Mouse (Mus musculus) adrenal gland, postnatal 36 days (tissue): ENCODE results near the gene Acoxl. TPM values are rescaled to one million over a fixed set of nuclear protein-coding genes. Genes with fewer than 3 reads are reported as not detected.
"Not testable (repeated sequence)": the region's sequence is repeated elsewhere in the genome, so short reads cannot be mapped to it uniquely, and the experiment has no call there.

Source experiments
- DNase-seq, 2 experiments: peaks; one replicate each; pipeline ENCODE4 v3.0.0; 2021; ENCODE audit warnings: mixed read lengths in 1 of 2
- total RNA-seq, 2 experiments: library from RNA; stranded (reverse); gene quantifications; 2 replicates each; pipeline ENCODE4 v1.2.3; 2021

Gene Acoxl
- total RNA-seq, 2 experiments from 2014 or later = 0.20 to 1.7 TPM

DNA sequence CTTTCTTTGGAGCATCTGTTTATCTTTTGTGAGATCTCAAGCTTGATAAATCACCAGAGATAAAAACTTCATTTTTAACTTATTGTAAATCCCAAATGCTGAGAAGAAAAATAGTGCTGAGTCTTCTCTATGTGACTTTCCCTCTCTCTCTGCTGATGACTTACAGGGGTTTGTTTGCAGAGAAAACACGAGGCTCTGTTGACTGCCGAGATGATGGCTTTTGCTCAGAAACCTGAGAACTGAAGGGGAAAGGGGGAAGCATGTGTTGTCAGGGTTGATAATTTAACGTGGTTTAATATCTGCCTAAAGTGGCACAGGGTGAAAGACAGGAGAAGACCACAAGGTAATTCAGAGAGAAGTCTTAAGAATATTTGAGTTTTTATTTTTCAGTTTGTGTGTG, 245.2 kb downstream of the Acoxl start:
- DNase-seq = no peak

DNA sequence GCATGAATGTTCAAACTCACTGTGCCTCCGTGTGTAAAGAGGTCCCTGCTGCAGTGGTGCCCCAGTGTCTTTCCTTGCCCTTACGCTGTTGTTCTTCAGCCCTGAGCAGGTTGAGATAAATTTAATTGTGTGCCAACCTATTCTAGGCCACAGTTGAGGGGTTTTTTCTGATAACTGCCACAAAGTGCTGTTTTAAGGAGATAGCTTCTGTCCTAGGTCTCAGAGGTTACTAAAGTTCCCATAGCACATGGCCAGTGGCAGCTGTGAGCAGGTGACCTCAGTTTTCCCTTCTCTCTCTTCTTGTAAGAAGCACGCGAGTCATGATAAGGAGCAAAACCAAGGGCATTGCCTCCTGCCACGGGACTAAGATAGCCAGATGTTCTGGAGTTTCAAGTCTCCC, 245.9 kb downstream of the Acoxl start:
- DNase-seq = no peak

DNA sequence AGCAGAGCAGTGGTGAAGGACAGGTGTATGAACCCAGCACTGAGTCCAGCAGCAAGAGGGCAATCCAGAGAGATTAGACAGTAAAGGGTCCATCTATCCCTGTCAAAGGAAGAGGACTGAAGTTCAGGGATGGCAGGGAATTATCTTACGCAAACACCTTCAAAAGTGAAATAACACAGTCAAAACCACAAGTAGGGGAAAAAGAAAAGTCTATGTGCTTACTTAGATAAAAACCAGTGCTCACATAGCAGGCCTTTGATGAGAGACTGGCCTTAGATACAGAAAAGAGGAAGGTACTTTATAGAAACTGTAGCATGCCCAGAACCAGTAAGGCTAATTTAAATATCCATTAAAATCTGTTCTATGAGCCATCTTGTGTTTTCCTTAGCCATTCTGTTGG, 246.8 kb downstream of the Acoxl start:
- no peak for DNase-seq

DNA sequence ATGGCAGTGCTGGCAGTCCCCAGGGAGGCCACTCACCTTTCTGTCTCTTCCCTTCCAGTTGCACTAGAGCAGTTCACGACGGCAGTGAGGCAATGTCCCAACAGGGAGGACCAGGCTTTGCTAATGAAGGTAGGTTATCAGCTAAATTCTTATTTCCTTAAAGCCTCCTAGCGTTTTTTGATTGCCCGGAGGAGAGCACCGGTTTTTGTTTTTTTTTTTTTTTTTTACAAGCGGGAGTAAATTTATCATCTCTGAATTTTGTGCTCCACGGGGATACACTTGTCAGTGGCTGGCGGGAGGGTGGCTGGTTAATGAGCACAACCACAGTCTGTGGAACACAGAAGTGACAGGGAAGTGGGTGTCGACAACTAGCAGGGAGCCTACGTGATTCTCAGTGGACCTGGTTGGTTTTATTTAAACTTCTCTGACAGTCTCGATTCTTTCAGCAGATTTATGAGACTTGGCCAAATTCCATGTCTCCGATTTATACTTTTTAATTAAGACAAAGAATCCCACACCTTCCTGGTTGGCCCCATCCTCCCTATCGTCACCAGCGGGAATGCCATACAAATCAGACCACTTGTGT, 247.7 kb downstream of the Acoxl start:
- DNase-seq = no peak

DNA sequence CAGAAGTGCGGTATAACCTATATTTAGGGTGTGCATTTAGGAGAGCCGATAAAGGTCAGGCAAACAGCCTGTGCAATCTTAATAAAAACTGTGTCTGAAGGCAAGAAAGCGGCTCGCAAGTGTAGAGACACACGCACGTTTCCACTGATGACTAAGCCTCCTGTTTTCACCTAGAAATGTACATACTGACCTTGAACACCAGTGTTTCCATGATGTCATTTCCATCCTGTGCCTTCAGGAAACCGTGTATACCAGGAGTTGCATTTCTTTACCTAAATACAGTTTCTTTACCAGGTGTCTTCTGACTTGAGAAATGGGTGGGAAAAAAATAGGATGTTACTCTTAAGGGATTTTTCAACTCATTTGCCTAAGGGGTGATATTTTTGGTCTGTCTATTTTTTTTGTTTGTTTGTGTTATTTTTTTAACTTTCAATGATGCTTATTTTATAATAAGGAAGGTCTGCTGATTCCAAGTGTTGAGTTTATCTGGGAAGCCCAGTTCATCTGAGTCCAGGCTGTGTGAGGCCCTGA, 248.4 kb downstream of the Acoxl start:
- DNase-seq = no peak

DNA sequence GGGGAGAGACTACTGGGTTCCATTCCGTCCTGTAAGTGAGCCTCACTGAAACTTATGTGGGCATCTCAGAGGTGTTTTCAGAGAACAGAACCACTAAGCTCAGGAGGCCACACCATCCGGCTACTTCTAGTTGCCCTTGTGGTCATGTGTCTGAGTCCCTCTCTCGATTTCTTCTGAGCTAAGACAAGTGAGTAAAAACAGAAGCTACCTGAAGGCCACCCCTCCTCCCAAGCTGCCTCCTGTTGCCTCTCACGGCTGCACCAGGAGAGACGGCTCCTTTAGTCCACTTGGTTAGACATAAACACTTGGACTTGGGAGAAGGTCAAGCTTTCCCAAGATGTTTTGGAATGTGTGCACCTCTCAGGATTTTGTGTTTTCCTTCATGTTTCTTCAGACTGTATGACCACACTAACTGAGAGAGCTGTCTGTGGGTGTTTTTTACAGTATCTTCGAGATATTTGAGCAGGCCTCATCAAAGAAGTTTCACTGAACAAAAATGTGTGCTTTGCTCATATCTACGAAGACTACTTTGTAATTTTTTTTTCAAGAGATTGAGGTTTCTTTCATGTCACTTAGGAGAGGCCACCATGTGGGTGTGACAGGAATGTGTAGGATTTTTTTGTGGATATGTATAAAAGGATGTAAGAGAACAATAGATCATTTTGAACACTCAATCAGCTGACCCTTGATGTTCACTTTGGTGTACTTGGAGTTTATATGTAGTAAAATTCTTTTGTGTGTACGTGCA, 249.3 kb downstream of the Acoxl start:
- no peak for DNase-seq

DNA sequence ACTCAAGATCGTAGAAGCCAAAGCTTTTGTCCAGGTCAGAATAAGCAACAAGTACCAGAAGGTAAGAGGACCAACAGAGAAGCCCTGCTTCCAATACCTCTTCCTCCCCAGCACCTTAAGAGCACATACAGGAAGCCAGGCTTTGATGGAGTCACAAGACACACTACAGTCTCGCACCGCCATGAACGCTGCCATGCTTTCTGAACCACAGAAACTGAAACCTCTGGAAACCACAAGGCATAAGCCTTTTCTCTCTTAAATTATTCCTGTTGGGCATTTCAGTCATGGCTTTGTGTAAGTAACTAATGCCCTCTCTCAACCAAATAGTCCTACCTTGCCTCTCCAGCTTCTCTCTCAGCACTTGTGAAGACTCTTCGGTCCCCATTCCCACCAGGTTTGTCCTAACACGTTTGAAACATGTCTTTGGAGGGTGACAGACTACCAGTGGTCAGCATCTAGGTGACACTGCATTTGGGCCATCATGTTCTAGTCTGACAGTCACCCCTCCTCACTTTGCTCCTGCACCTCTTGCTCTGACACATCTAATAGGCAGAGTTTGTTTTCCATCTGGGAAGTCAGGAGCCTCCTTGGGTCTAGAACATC, 251.7 kb downstream of the Acoxl start:
- no peak for DNase-seq

DNA sequence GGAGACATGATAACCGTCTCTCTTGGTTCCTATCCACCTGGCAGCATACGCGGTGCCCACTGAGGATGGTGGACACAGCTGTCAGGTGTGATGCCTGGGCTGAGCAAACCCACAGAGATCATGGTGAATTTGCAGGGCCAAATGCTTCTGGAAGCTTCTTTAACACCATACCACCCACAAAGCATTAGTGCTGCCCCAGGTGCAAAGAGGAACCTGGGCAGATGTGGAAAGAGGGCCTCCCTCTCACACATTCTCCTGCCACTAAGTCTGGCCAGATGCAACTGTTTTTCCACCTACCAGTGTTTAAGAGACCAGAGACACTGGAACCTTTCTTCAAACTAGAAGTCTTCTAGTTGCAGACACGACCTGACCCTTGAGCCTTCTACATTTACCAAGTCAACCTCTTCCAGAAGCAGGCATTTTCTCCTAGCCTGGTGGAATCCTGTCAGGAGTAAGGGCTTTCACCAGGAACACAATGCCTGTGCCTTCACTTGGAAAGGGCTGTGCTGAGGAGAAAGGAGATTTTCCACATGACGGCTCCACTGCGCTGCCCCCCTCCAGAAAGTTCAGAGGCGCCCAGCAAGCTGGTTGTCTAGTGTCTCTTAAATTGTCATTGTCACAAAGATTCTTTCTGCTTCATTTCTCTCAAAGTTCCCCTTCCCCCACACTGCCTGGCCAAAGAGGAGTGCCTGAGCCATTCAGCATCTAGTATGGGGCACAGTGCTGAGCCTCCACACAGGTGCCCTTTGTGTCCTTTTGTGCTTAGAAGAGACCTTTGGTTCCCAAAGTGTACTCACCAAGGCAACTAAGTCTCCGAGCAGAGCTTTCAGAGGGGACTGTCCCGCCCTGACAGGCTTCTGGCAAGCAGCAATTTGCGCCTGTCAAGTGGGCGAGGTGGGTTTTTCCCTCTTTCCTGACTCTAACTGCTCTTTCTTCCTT, 253.0 kb downstream of the Acoxl start:
- no peak for DNase-seq

DNA sequence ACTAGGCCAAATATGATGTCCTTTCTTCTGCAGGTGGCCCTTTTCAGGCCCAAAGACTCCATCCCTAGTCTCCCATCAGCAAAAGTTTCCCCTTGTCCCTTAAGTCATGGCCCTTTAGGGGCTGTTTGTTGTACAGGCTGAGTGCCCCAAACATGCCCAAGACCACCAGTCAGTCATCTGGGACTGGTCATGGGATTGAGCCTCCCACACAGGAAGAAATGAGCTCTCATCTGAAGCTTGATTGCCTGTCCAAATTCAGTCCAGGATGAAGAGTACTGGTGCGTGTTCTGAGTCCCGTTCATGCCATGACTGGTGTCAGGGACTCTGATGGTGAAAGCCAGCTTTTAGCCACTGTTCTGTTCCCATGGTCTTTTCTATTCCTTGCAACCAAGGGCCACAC, 253.8 kb downstream of the Acoxl start:
- DNase-seq = no peak

DNA sequence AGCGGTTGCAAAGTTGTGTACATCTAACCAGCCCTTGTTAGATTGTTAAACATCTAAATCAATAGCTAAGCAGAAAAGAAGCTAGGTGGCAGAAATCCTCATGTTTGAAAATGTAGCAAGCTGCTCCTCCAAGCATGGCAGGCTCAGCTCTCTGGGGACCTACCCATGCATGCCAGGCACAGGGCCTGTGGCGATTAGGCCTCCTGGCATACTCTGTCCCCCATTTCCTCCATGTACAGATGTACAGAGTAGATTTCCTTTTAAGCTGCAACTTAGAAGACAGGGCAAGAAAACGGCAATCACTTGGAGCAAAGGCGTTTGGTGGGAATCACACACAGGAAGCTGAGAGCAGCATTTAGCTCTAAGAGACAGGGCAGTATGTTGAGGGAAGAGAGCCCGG, 255.5 kb downstream of the Acoxl start:
- DNase-seq = no peak

DNA sequence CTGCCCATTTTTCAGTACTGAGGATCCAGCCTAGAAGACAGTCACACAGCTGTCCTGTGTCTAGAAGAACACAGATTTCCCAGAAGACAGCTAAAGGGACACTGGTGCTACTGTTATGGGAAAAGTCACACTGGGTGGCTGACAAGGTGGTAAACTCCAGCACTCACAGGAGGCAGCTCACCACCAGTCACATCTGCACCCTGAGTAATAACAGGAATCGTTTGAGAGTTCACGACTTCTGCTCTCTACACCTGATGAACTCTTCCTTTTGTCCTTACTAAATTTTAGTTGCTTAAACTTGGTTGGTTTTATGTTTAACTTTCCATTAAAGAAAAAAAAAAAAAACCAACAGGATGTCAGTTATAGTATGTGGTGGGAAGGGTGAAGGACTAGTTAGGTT, 255.9 kb downstream of the Acoxl start:
- no peak for DNase-seq

DNA sequence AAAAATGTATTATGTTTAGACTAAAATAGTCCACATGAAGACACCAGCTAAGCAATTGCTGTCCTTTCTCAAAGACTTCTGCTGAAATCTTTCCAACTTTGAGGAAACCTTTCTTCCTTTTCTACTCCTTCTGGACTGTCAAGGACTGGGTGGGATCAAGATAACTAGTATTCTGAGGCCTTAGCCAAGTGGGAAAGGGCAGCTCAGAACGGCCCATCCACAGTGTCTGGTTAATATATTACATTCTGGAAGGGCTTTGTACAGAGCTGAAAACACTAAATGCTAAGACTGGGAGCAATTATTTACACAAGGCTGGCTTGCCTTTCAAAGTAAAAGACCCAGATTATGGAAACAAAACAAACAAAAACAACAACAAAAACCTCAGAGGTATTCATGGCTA, 256.6 kb downstream of the Acoxl start:
- DNase-seq = no peak

DNA sequence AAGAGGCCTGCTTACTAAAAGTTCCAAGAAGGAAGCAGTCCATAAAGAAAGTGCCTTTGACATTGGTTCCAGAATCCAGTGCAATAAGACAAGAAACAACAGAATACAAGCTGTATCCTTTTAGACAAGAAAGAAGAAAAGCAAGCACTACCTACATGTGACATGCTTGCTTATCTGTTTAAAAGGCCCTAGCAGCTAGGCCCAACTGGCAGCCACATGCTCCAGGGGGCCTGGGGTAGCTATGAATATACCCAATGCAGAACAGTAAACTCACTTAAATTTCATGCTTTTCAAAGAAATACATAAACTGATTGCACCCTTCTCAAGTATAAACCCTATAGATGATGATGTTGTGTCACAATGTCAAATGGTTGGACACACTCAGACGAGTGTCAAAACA, 257.4 kb downstream of the Acoxl start:
- no peak for DNase-seq

DNA sequence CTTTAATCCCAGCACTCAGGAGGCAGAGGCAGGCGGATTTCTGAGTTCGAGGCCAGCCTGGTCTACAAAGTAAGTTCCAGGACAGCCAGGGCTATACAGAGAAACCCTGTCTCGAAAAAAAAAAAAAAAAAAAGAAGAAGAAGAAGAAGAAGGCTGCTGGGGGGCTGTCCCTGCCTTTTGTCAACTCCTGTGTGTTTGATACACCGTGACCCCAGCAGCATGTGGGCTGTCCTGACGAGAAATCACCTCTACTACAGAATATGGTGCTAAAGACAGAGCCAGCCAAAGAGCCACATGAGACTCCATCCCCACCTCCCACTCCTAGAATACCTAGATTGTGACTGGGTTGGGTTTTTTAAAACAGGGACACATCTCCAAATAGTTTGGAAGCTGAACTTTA, 259.4 kb downstream of the Acoxl start:
- DNase-seq = not testable (repeated sequence)

DNA sequence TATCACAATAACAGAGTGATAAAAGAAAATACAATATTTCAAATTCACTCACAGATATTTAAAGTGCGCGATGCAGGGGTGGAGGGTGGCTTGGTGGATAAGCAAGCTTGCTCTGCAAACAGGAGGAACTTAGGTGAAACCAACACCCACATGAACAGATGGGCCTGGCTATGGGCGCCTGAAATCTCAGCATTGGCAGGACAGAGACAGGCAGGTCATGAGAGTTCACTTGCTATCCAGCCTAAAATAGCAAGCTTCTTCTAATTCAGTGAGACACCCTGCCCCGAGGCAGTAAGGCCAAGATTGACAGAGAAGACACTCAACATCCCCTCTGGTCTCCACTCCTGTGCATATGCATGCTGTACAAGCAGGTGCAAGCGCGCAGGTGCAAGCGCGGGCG, 263.4 kb downstream of the Acoxl start:
- DNase-seq = no peak

DNA sequence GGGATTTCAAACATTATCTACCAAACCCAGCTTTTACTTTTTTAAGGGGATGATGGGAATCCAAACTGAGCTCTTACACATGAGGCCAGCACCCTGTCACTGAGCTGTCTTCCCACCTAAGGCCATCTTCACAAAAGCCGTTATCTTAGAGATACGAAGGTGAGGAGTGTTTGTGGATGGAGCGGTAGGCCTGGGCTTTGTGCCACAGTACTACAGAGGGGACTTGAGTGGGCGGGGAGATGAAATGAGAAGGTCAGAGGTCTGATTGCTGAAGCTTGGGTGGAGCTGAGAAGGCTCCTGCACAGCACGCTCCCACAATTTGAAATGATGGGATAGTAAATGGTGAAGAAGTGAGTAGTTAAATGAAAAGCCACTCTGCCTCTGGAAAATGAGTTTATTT, 266.1 kb downstream of the Acoxl start:
- no peak for DNase-seq

DNA sequence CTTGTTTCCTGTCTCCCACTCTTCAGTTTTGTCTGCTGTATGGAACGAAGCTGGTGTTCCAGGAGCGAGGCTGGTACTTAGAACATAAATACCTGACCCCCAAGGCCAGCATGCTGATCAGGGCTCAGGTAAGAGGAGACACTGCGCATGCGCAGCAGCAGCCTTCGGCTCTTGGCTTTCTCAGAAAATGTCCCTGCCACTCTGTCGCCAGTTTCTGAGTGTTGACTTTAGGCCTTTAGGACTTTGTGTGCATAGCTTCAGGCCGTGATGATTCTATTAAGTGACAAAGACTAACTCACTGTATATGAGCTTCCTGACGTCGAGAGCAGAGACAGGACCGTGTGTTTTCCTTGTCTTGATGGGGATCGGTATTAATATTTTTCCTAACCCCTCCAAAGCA, 267.0 kb downstream of the Acoxl start:
- no peak for DNase-seq

DNA sequence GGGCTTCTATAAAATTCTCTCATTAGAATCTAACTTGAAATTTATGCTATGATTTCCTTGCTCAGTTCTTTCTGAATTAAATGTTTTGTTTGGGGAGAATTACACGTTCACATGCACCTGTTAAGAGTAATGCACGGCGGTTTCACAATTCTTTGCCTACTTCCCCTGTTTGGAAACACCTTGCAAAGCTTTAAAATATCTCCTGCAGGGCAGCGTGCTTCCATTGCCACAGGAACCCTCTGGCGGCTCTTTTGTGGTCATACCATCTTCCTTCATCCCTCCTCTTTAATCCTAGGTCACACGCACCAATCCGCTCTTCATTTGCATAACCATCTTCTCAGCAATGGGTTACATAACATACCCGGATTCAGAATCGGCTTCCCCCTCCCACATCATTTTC, 272.9 kb downstream of the Acoxl start:
- no peak for DNase-seq

DNA sequence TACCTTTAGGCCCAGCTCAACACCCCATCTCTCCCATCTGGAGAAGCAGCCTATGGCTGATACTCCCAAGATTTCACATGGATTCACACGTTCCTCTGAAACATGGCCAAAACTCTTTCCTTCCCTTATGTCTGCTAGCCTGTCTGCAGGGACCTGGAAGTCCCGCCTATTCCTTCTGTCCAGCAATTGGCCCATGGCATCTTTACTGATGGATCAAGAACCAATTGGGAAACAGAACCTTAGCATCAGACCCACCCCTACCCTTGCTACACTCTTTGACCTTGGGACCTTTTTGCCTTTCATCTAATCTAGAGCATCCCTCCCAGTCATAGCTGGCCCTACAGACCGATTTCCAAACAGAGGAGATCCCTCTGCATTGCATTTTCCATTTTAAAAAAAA, 275.9 kb downstream of the Acoxl start:
- no peak for DNase-seq

DNA sequence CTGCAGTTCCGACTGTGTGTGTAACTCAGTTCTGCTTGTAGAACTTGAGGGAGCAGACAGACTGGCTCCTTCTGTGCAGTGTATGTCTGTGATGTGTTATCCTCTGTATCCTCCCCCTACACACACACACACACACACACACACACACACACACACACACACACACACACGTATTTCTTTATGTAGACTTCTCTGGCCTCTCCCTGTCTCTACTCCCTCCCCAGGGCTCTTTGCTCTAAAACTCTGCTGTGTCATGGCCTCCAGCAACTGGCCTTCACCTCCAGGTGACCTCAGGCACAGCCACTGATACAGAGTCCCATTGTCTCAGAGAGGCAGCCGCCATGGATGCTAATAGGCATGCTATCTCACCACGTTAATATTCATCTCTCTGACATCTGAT, 276.9 kb downstream of the Acoxl start:
- no peak for DNase-seq

DNA sequence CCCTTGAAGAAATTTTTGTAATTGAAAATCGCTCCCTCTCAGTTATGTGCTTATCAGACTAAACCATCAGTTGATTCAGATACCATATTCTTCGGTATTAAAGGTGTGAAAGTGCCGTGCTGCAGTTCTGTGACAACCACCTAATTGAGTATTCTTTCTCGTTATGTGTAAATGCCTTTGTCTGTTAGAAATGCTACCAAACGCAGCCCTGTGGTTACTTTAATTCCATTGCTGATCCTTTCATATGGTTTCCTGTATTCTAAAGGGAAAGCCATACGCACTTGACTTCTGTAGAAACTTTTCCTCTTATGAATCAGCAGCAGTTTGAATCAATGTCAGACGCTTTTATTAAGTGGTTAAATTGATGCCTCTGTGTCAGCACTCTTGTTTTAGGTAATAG, 278.9 kb downstream of the Acoxl start:
- DNase-seq = no peak

DNA sequence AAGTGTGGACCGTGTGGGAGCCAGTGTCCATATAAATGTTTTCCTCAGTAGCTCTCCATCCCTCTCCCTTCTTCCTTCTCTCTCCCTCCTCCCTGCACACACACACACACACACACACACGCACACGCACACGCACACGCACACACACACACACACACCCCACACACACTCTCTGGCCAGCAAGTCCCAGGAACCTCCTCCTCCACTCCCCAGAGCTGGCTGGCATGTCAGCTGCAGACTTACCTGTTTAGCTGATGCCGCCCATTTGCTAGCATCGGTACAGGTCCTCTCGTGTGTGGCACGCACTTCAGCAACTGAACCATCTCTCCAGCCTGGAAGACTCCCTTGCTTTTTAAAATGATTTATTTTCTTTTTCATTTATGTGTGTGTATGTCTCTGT, 280.3 kb downstream of the Acoxl start:
- DNase-seq = no peak

DNA sequence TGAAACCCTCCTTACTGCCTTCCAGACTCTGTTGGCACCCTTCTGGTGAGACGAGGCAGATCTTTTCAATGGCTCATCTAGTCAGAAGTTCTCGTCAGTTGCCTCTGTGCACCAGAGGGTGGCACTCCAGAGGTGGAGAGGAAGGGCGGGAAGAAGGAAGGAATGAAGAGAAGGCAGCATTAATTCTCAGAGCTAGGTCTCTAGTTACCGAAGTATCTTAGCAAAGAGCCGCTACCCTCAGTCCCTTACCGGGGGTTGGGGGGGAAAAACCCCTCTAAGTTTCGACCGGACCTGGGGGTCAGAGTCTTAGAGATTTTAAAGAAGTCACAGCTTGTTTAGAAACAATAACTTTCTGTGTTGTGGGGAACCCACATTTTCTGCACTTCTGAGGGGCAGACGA, 283.8 kb downstream of the Acoxl start:
- peak; percentile 69 to 80 for DNase-seq
